ENCODE assay signal across 29 mouse cellular contexts in genomic region chr7:121654675-121655074, GRCm38 (mm10).
"Had no signal": no experiment of that assay in that cellular context is flagged by ENCODE, and none has a peak within 500 bp of the region (broad histone marks: within the 10 kb centered on the region; RNA-seq: fewer than 3 reads in every experiment).

No protein-coding gene starts in this region.

- ATAC-seq: forebrain, embryonic 13.5 days; forebrain, embryonic 14.5 days; forebrain, embryonic 15.5 days; forebrain, embryonic 16.5 days; forebrain, postnatal 0 days had no signal

- H3K4me1 ChIP-seq: embryonic facial prominence, embryonic 10.5 days; embryonic facial prominence, embryonic 12.5 days; embryonic facial prominence, embryonic 13.5 days; embryonic facial prominence, embryonic 15.5 days; forebrain, embryonic 10.5 days; forebrain, embryonic 12.5 days; forebrain, embryonic 13.5 days had no signal

- H3K4me2 ChIP-seq: embryonic facial prominence, embryonic 12.5 days; embryonic facial prominence, embryonic 13.5 days; embryonic facial prominence, embryonic 15.5 days; forebrain, embryonic 12.5 days; forebrain, embryonic 13.5 days; forebrain, embryonic 15.5 days had no signal

- H3K4me3 ChIP-seq: embryonic facial prominence, embryonic 10.5 days; embryonic facial prominence, embryonic 12.5 days; embryonic facial prominence, embryonic 13.5 days; embryonic facial prominence, embryonic 15.5 days; erythroblast, embryonic 14.5 days; forebrain, embryonic 10.5 days; forebrain, embryonic 12.5 days; forebrain, embryonic 13.5 days; forebrain, embryonic 15.5 days; gastrocnemius, adult 2 months; heart, adult 2 months had no signal

- H3K9me3 ChIP-seq: embryonic facial prominence, embryonic 10.5 days; embryonic facial prominence, embryonic 12.5 days; embryonic facial prominence, embryonic 13.5 days; embryonic facial prominence, embryonic 15.5 days; forebrain, embryonic 10.5 days; forebrain, embryonic 12.5 days; forebrain, embryonic 13.5 days; forebrain, embryonic 15.5 days had no signal

- DNase-seq: cerebellum, adult 2 months; cerebellum, adult 8-10 months; cerebellum, adult 9-10 months; cerebellum, adult 9-11 months; cerebellum, postnatal 10 days; cerebellum, postnatal 14 days; cerebellum, postnatal 25 days; cerebellum, postnatal 36 days; embryo, embryonic 11 days; forebrain, postnatal 0 days; gastrocnemius, adult 2 months; gastrocnemius, postnatal 10 days; gastrocnemius, postnatal 14 days; gastrocnemius, postnatal 25 days; gastrocnemius, postnatal 36 days; heart, adult 11 months; heart, adult 18-20 months; heart, adult 2 months had no signal

- H3K27ac ChIP-seq: embryonic facial prominence, embryonic 10.5 days; embryonic facial prominence, embryonic 12.5 days; embryonic facial prominence, embryonic 13.5 days; embryonic facial prominence, embryonic 15.5 days; forebrain, embryonic 10.5 days; forebrain, embryonic 12.5 days; forebrain, embryonic 13.5 days; forebrain, embryonic 15.5 days; gastrocnemius, adult 2 months; heart, adult 2 months had no signal

- H3K27me3 ChIP-seq: embryonic facial prominence, embryonic 12.5 days; embryonic facial prominence, embryonic 13.5 days; embryonic facial prominence, embryonic 15.5 days; forebrain, embryonic 12.5 days; forebrain, embryonic 13.5 days; forebrain, embryonic 15.5 days had no signal

- H3K9ac ChIP-seq: embryonic facial prominence, embryonic 12.5 days; embryonic facial prominence, embryonic 13.5 days; embryonic facial prominence, embryonic 15.5 days; forebrain, embryonic 12.5 days; forebrain, embryonic 13.5 days; forebrain, embryonic 15.5 days; forebrain, postnatal 0 days had no signal
